Mouse (Mus musculus): ENCODE results near the gene Cdkn1b. TPM values are rescaled to one million over a fixed set of nuclear protein-coding genes. Genes with fewer than 3 reads are reported as not detected.
A peak's percentile ranks its signal among the peaks of the same experiment; 100 is the strongest.

Gene Cdkn1b
- total RNA-seq, 2 experiments from 2014 or later: 41.5 to 46.0 TPM

GRCm38 (mm10) chr6:134898095-134898965, 21.9 kb upstream of the Cdkn1b start, which contains the start of gene Gpr19:
Gpr19 (minus strand) TSS chr6:134898578.
- DNase-seq (ENCODE audit: low spot score in 2 of 2): peak; percentile 87 to 88
- intact Hi-C loops (cut with DNase I): loop anchor here (1.0 kb wide), 1 partner anchor 22 kb away; the partner anchor contains the start of gene Cdkn1b

GRCm38 (mm10) chr6:134903368-134903767, 16.8 kb upstream of the Cdkn1b start:
- intact Hi-C loops (cut with DNase I): no loop called here
- DNase-seq (ENCODE audit: low spot score in 2 of 2): no peak

- no peak for DNase-seq (ENCODE audit: low spot score in 2 of 2)
- intact Hi-C loops (cut with DNase I): no loop called here
These were observed 16.0 kb upstream of the Cdkn1b start for GRCm38 (mm10) chr6:134903891-134904884.

GRCm38 (mm10) chr6:134905811-134906210, 14.4 kb upstream of the Cdkn1b start:
- intact Hi-C loops (cut with DNase I): no loop called here
- DNase-seq (ENCODE audit: low spot score in 2 of 2): no peak

GRCm38 (mm10) chr6:134914523-134914922, 5.7 kb upstream of the Cdkn1b start:
- intact Hi-C loops (cut with DNase I): no loop called here
- DNase-seq (ENCODE audit: low spot score in 2 of 2): no peak

GRCm38 (mm10) chr6:134916641-134917040, 3.6 kb upstream of the Cdkn1b start:
- intact Hi-C loops (cut with DNase I): no loop called here
- no peak for DNase-seq (ENCODE audit: low spot score in 2 of 2)

GRCm38 (mm10) chr6:134917087-134917486, 3.1 kb upstream of the Cdkn1b start:
- intact Hi-C loops (cut with DNase I): no loop called here
- DNase-seq (ENCODE audit: low spot score in 2 of 2): peak; percentile 28 to 41

- no peak for DNase-seq (ENCODE audit: low spot score in 2 of 2)
- intact Hi-C loops (cut with DNase I): no loop called here
These were observed 1.4 kb upstream of the Cdkn1b start for GRCm38 (mm10) chr6:134918769-134919168.

GRCm38 (mm10) chr6:134919511-134920189, 551 bp upstream of the Cdkn1b start:
- DNase-seq (ENCODE audit: low spot score in 2 of 2): no peak
- intact Hi-C loops (cut with DNase I): loop anchor here (1.0 to 2.0 kb wide), 2 partner anchors 21 to 33 kb away; partner anchors contain the start of gene Gpr19

- intact Hi-C loops (cut with DNase I): loop anchor here (2.0 kb wide), 1 partner anchor 34 kb away; no protein-coding TSS in a partner anchor
- DNase-seq (ENCODE audit: low spot score in 2 of 2): peak; percentile 54 to 64
These were observed 953 bp downstream of the Cdkn1b start for GRCm38 (mm10) chr6:134921014-134921694.

GRCm38 (mm10) chr6:134921695-134922510, 1.7 kb downstream of the Cdkn1b start:
- intact Hi-C loops (cut with DNase I): loop anchor here (2.0 kb wide), 1 partner anchor 35 kb away; no protein-coding TSS in a partner anchor
- no peak for DNase-seq (ENCODE audit: low spot score in 2 of 2)

GRCm38 (mm10) chr6:134922511-134923195, 2.5 kb downstream of the Cdkn1b start:
- intact Hi-C loops (cut with DNase I): no loop called here
- no peak for DNase-seq (ENCODE audit: low spot score in 2 of 2)

- no peak for DNase-seq (ENCODE audit: low spot score in 2 of 2)
- intact Hi-C loops (cut with DNase I): no loop called here
These were observed 3.5 kb downstream of the Cdkn1b start for GRCm38 (mm10) chr6:134923670-134924069.

GRCm38 (mm10) chr6:134924262-134924661, 4.1 kb downstream of the Cdkn1b start:
- intact Hi-C loops (cut with DNase I): no loop called here

GRCm38 (mm10) chr6:134925673-134926337, 5.6 kb downstream of the Cdkn1b start:
- intact Hi-C loops (cut with DNase I): no loop called here

More at GRCm38 (mm10) chr6:134924262-134924661, 4.1 kb downstream of the Cdkn1b start:
- DNase-seq (ENCODE audit: low spot score in 2 of 2): no peak

GRCm38 (mm10) chr6:134926338-134926705, 6.1 kb downstream of the Cdkn1b start:
- intact Hi-C loops (cut with DNase I): no loop called here
- DNase-seq (ENCODE audit: low spot score in 2 of 2): no peak

More at GRCm38 (mm10) chr6:134925673-134926337, 5.6 kb downstream of the Cdkn1b start:
- no peak for DNase-seq (ENCODE audit: low spot score in 2 of 2)
